13 mouse cellular contexts compared by ENCODE assay signal in genomic region chr3:152108003-152108395, GRCm38 (mm10). TPM values are rescaled to one million over a fixed set of nuclear protein-coding genes. Genes with fewer than 3 reads are reported as not detected.
DNase-seq lines count a peak whose midpoint lies in the region; ATAC-seq and TF ChIP-seq lines count a peak whose summit lies in the region.
"Had no signal": no experiment of that assay in that cellular context is flagged by ENCODE, and none has a peak within 500 bp of the region (broad histone marks: within the 10 kb centered on the region; RNA-seq: fewer than 3 reads in every experiment).

No protein-coding gene starts in this region.

- no peaks in the 10 kb centered on the region for H3K79me2 ChIP-seq in heart, adult 2 months (replicated peaks; ENCODE audit: control insufficient read depth, insufficient read depth, low read length)

- TF ChIP-seq CTCF in heart, adult 2 months (IDR thresholded peaks at IDR 0.05): no peak
- no peak for TF ChIP-seq CTCF in intestine, postnatal 0 days (IDR thresholded peaks at IDR 0.05; ENCODE audit: low read depth)

- intact Hi-C loops in heart, adult 2 months (cut with DNase I): no loop called here

- H3K4me1 ChIP-seq in heart, adult 2 months (ENCODE audit: control insufficient read depth, insufficient read depth, low read length): peaks cover 8% of the 10 kb centered on the region
- peaks cover 37% of the 10 kb centered on the region for H3K4me1 ChIP-seq in kidney, embryonic 15.5 days
- no peaks in the 10 kb centered on the region for H3K4me1 ChIP-seq in intestine, postnatal 0 days (replicated peaks; ENCODE audit: control insufficient read depth, insufficient read depth, low read length)

- ATAC-seq in kidney, embryonic 15.5 days (replicated peaks; ENCODE audit: low FRiP score): no peak
- ATAC-seq in intestine, postnatal 0 days: no peak
- ATAC-seq: Patski had no signal

- no peaks in the 10 kb centered on the region; the same call in 1 of the 2 replicates for H3K27me3 ChIP-seq in heart, adult 2 months (ENCODE audit: control insufficient read depth, insufficient read depth, low read length)
- peaks cover 28% of the 10 kb centered on the region for H3K27me3 ChIP-seq in kidney, embryonic 15.5 days
- H3K27me3 ChIP-seq in intestine, postnatal 0 days (replicated peaks; ENCODE audit: control insufficient read depth, insufficient read depth, low read length): no peaks in the 10 kb centered on the region
- H3K27me3 ChIP-seq: Patski had no signal

- no peak for TF ChIP-seq EP300 in heart, adult 2 months (IDR thresholded peaks at IDR 0.05; ENCODE audit: insufficient read depth, low read depth, low read length)

- WGBS in heart, adult 2 months: 39% methylated on average over 5 of the region's 5 CpGs
- WGBS in kidney, embryonic 15.5 days: 57% methylated on average over 5 of the region's 5 CpGs
- 65% methylated on average over 5 of the region's 5 CpGs for WGBS in intestine, postnatal 0 days

- H3K9me3 ChIP-seq in kidney, embryonic 15.5 days (replicated peaks): no peaks in the 10 kb centered on the region
- H3K9me3 ChIP-seq in intestine, postnatal 0 days (ENCODE audit: control insufficient read depth): no peaks in the 10 kb centered on the region

- H3K27ac ChIP-seq in heart, adult 2 months: peak overlapping the region; percentile 65
- H3K27ac ChIP-seq in kidney, embryonic 15.5 days: no peak overlapping the region
- no peak overlapping the region for H3K27ac ChIP-seq in intestine, postnatal 0 days (ENCODE audit: low read depth, low read length)
- H3K27ac ChIP-seq: layer of hippocampus, adult 2 months had no signal

- H3K36me3 ChIP-seq in heart, adult 2 months (ENCODE audit: control insufficient read depth, insufficient read depth, low read length): no peaks in the 10 kb centered on the region
- no peaks in the 10 kb centered on the region for H3K36me3 ChIP-seq in kidney, embryonic 15.5 days
- peaks cover 7% of the 10 kb centered on the region for H3K36me3 ChIP-seq in intestine, postnatal 0 days (ENCODE audit: control insufficient read depth, insufficient read depth)

- H3K9ac ChIP-seq in heart, adult 2 months (ENCODE audit: low read depth, low read length): no peak overlapping the region
- no peak overlapping the region for H3K9ac ChIP-seq in kidney, embryonic 15.5 days
- H3K9ac ChIP-seq in intestine, postnatal 0 days (ENCODE audit: low read depth, low read length): no peak overlapping the region
- H3K9ac ChIP-seq: lung, embryonic 14.5 days had no signal

- no peak for DNase-seq in heart, adult 2 months
- no peak for DNase-seq in heart, adult 9 months (ENCODE audit: low spot score in 2 of 2)
- DNase-seq in kidney, postnatal 14 days: no peak
- DNase-seq in MEL-GATA-1-ER (ENCODE audit: extremely low read depth, low read depth): peak; percentile 21
- no peak for DNase-seq in frontal cortex, adult 2 months (ENCODE audit: extremely low spot score in 1 of 2, low spot score in 1 of 2)
- DNase-seq in T-cell, adult 2 months (ENCODE audit: low spot score): no peak
- DNase-seq: adrenal gland, postnatal 14 days; cerebellum, adult 11 months had no signal

- H3K4me2 ChIP-seq in kidney, embryonic 15.5 days: peak overlapping the region; percentile 71
- H3K4me2 ChIP-seq in intestine, postnatal 0 days (replicated peaks; ENCODE audit: low read depth): 0 out of 2 replicates have a peak overlapping the region, but pooled peaks have one; percentile 54

- no peak for TF ChIP-seq POLR2A in heart, adult 2 months (IDR thresholded peaks at IDR 0.05; ENCODE audit: insufficient read depth, low read depth, low read length)

- H3K4me3 ChIP-seq in heart, adult 2 months: peak overlapping the region; percentile 38; the same call in 1 of the 2 replicates
- H3K4me3 ChIP-seq in kidney, embryonic 15.5 days (replicated peaks): peak overlapping the region; percentile 34; the same call in 1 of the 2 replicates
- H3K4me3 ChIP-seq in intestine, postnatal 0 days (ENCODE audit: low read depth, low read length): no peak overlapping the region
- H3K4me3 ChIP-seq: layer of hippocampus, adult 2 months had no signal

RNA-seq across cellular contexts. Expression of gene Gipc2, which starts 58.0 kb away (rescaled TPM):
- total RNA-seq in heart, adult 2 months (2021): 1 to 10 TPM; 3.5 to 6.1 TPM
- 4.8 and 5.2 TPM in 2 replicates for polyA plus RNA-seq in heart, adult 2 months (2012; rRNA removed)
- polyA plus RNA-seq in kidney, embryonic 15.5 days (2015; fragmentation: Nextera tagmentation; extraction: Ambion mirVana): 25.4 and 30.4 TPM in 2 replicates
- polyA plus RNA-seq in intestine, postnatal 0 days (2015; fragmentation: Nextera tagmentation; extraction: Ambion mirVana): 222 and 243 TPM in 2 replicates
- polyA plus RNA-seq in frontal cortex, adult 2 months (2012; rRNA removed): 2.7 and 3.9 TPM in 2 replicates
